Mouse (Mus musculus) lung, postnatal 4 days (tissue): Measurements from ENCODE around the gene Lrrc19.
"Not testable (repeated sequence)": the region's sequence is repeated elsewhere in the genome, so short reads cannot be mapped to it uniquely, and the experiment has no call there.

Experiments
- DNase-seq, 2 experiments: peaks; one replicate each; pipeline ENCODE4 v3.0.0; 2021

The Lrrc19 gene

DNA sequence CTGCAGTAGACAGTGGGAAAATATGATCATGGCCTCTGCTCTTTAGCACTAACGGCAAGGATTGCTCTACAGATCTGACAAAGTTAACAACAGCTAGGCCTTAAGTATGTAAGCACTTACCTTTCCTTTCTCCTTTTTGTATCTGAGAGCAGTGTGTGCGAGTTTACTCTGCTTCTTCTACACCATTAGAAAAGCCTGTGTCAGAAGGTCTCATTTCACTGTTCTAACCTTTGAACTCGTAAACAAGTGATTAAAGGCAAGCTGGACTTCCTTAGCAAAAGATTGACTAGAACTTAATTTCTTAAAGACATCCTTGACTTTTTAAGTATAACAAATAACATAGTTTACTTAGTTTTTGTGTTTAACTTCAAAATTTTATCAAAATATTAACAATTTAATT is at the start of gene Lrrc19:
Gene Lrrc19, minus strand, starts transcription at position 225 of the 400 bp plus-strand sequence.
- DNase-seq, result no peak

DNA sequence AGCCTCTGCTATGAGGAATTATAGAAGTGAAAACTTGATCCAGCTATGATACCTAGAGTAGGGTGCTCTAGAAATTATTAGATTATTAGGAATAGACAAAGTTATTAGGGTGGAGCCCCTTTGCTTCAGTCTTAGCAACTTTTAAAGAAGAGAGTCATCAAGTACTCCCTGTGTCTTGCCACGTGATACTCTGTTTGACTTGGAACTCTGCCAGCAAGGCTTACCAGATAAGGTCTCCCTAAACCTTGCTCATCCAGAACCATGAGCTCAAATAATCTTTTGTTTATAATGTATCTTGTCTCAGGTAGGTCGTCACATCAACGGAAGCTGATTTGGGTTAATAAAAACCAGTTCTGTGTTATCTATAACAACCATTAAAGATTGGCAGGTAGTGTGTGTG is 46.4 kb upstream of the Lrrc19 start:
- no peak for DNase-seq

DNA sequence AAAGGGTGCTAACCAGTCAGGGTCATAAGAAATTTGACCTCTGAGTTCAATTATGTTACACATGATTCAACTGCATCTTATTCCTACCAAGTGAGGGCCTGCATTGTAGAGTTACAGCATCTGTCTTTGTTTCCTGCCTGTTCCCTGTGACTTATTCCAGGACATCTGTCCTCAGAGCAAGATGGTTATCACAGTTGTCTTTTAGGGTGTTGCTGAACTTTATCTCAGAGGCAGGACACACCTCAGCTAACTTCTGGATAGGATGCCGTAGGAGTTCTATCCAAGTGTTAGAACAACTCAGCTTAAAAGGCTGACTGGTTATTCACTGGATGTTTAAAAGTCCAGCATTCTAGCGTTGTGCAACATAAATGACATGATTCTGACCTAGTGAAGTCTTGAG is 42.2 kb upstream of the Lrrc19 start:
- DNase-seq, result no peak

DNA sequence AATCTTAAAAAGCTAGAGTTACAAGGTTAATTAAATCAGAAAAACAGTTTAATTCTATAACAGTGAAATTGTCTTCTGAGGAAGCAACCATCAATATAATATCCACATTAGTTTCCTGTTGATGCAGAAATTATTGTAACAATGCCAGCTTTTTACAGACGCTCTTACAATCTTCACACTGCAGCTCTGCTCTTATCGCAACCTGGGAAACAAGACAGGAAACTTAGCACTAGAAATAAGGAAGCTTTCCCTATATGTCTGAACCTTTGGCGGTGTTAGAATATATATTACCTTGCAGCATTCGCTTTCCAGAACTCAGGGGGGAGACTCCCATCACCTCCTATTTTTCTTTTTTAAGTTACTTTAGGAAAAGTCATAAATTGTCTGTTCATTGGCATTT is 41.1 kb upstream of the Lrrc19 start:
- no peak for DNase-seq

DNA sequence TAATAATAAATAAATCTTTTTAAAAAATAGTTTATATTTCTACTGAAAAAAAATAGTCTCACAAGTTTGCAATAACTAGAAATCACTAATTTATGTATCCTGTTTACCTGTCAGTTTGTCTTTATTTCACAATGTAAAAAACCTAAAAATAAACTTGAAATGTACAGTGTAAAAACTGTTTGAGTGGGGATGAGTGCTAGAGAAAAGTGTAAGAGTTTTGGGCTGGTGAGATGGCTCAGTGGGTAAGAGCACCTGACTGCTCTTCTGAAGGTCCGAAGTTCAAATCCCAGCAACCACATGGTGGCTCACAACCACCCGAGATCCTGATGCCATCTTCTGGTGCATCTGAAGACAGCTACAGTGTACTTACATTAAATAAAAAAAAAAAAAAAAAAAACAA is 39.9 kb upstream of the Lrrc19 start:
- not testable (repeated sequence) for DNase-seq

DNA sequence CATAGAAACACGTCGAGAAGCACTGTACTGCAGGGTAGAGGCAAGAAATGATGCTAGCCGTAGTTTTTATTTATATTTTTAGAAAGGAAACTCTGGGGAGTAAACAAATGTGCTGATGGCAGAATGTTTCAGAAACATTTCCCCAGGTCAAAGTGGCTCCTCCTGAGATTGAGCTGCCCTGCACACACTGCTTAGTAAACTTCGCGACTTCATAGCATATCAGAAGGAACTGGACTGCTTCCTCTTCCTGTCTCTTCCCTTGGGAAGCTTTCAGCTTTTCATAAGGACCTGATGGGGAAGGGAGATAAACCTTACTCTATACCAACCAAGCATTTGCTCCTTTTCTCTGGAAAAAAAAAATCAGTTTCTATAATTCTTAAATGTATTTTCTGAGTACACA is 33.4 kb upstream of the Lrrc19 start:
- peak; percentile 7 to 35 for DNase-seq

DNA sequence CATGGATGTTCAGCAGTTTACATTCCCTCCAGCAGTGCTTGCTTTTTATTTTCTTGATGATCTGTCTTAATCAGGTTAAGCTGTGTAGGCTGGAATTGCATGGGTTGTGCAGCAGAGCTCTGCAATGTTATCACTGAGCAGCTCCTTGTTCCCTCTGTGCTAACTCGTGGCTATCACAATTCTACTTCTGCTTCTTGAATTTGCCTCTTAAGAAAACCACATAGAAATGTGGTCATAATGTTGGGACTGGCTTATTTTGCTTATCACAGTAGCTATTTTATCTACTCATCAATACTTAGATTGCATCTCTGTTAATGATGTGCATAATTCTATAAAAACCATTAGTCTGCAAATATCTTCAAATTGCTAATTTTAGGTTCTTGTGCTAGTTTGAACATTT is 32.1 kb upstream of the Lrrc19 start:
- no peak for DNase-seq

DNA sequence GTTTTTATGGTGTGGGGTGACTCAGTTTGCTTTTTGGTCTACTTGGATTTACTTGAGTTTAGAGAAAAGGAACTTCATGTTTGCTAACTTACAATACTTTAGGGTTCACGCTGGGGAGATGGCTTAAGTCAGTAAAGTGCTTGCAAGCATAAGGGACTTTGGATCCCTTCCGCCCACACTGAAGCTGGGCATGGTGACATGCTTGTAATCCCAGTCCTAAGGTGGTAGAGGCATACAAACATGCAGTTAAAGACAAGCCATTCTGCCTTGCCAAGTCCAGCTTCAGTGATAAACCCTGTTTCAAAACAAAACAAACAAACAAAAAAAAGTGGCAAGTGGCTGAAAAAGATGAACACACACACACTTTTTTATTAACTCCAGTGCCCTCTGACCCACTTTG is 31.2 kb upstream of the Lrrc19 start:
- no peak for DNase-seq

DNA sequence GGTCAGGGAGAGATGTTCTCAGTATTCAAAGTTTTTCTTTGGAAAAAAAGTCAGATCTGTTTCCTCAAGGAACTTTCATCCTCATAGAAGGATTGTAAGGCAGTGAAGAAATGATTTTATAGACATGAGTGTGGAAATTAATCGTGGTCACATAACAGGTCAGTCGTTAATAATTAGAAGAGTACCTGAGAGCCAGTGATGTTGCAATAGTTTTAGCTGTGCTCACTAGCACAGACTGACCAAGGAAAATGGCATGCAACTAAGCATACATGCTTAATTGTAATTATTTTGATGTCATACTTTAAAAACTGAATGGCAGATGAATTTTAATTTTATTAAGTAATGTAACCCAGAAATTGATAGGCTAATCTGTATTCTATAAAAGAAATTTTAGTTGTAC is 30.7 kb upstream of the Lrrc19 start:
- DNase-seq, result no peak

DNA sequence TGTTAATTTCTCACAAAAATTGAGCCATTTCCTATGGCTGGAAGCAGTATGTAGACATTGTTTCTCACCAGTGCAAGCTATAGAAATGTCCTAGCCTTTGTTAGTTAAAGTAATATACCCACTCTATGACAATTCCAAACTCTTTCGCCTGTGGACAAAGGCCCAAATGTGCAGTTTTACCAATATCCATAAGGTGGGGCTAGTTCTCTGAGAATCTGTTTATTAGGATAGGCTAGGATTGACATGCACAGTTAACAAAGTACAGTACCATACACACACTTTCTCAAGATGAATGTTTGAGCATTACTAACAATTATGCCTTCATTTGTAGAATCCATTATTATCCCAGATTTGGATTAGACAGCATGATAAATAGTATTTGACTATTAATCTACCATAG is 19.8 kb upstream of the Lrrc19 start:
- DNase-seq, result peak in 1 of 2 experiments; percentile 38

DNA sequence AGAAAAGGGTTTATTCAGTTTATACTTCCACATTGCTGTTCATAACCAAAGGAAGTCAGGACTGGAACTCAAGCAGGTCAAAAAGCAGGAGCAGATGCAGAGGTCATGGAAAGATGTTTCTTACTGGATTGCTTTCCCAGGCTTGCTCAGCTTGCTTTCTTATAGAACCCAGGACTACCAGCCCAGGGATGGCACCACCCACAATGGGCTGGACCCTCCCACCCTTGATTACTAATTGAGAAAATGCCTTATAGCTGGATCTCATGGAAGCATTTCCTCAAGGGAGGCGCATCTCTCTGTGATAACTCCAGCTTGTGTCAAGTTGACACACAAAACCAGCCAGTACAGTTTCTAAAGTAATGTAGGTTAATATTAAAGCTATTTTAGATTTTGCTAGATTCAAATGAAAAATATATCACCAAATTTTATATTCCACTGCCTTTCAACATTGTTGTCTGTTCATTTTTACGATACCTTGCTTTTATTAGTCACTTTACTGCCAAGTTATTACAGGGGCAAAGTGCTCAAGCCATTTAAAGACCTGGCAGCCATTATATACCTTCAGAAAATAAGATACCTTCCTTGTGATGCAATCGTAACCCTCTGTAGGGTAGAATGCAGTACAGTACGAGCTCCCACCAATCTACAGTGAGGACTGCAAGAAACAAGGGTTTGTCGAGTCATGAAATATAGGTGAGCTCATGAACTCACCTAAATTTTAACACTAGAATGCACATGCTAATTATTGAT is 657 bp upstream of the Lrrc19 start:
- not testable (repeated sequence) for DNase-seq

DNA sequence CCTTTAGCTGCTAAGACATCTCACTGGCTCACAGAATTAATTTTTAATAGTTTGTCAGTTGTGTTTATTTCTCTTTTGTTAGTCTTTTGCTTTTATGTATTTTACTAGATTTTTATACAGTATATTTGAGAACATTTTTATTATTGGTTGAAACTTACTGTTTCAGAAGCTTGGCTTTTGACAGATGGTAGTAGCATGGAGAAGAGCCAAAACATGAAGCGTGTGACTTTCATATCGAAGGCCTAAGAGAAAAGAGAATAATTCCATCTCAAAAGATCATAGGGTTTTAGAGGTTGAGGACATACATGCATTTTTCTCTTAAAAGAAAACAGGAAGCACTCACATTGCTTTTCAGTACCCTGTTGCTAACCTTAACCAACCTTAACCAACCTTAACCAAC is 6.8 kb downstream of the Lrrc19 start:
- no peak for DNase-seq

DNA sequence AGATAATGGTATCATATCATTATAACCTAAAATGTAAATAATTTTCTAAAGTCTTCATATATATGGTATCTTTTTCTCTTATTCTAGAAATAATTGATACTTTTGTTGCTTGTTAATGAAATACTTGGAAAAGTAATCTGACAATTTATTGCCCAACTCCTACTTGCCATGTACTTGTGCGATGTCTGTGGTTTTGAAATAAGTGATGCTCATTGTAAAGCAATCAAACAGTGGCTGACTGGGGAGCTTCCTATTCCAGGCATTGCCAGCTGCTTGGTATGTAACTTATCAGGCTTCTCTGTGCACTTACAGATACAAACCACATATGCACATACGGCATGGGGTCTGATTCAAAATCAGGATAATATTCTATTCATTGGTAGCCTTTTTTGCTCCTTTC is 29.9 kb downstream of the Lrrc19 start:
- DNase-seq, result no peak

DNA sequence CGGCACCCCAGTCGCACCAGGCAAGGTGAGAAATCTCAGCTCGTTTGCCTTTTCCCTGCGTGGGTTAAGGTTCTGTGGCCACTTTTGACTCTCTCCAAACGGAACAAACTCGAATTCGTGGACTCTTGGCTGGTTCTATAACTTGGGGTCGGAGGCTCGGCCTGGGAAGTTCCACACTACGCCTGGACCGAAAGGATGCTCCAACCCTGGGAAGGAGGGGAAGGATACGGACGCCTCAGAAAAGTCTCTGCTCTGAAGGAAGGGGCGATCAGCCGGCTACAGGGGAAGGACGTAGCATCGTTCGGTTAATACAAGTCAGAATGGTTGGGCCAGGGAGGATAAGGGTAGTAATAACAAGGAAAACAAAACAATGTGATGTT is 35.3 kb downstream of the Lrrc19 start:
- no peak for DNase-seq

DNA sequence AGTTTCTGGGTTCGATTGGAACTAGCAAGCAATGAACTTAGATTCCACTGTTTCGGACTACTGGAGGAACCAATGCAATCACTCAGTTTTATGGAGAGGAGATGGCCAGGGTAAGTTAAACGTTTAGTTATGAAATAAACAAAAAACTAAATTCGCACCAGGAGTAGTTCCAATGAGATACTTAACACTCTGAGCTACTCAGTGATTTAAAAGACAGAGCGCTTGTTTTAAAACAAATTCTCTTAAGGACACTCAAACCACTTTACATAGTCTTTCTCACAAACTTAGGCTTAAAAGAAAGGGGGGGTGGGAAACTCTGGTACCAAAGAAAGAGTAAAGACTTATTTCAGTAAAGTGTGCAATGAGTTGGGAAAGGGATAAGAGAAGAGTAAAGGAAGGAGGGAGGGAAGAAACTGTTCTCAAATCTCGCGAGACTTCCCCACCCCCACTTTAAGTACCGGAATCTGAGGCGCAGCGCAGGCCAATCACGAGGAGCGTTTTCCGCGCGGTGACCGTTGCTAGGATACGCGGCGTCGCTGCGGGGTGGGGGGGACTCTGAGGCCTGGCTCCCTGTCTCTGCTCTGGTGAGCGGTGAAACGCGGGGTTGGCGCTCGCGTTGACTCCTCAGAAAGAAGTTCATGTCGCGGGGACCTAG is 35.8 kb downstream of the Lrrc19 start, which contains the start of gene Ift74:
Gene Ift74, plus strand, starts transcription at position 520 of the 655 bp plus-strand sequence.
- peak; percentile 94 for DNase-seq

DNA sequence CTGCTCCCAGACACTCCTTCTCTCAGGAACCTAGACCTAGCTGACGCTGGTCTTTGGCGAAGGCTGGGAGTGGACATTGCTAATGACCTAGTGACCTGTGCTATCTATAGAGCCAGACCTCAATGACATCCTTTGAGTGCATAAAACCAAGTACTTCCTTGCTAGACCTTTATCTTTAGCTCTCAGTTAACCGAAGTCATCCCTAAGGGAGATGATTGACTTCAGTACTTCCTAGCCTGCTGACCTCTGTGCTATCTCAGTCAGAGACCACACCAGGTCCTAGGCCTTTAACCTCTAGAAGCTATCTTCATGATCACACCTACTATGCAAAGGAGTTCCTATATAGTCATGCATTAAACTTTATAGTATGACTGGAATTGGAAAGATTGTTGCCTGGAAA is 39.6 kb downstream of the Lrrc19 start:
- DNase-seq, result no peak

DNA sequence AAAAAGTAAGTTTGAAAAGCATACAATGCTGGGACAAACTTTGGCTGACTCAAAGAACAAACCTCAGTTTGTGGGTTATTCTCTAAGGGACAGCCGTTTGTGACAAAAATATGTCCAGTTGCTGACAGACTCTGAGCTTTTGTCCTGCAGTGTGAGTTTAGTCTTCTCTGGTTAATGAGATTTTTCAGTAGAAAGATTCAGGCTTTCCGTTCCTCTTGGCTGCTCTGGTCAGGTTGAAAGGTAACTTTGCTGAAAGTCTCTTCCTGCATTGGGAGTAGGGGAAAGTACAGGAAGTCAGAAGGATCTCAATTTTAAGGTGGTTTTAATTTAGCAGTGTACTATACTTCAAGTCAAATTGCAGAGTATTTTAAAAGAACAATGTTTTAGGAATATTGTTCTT is 44.4 kb downstream of the Lrrc19 start:
- no peak for DNase-seq

DNA sequence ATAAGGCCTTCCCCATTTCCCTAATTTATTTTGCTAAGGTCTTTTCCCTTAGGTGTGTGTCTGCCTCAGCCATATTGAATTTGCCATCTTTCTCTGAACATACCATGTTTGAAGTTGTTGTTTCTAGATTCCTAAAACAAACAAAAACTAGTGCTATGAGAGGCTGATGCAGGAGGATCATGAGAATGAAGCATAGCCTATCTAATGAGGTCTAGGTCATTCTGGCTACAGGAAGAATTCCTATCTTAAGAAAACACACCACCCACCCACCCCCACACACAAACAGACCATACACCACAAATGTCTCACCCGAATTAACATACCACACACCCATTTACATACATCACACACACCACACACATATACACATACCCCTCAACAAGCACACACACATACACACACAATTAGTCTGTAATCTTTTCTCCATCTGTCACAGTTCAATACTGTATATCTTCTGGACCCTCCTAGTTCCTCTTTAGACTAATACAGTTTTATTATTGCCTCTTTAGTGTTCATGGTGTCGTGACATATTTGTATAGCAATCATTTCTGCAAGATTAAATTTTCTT is 45.4 kb downstream of the Lrrc19 start:
- no peak for DNase-seq

DNA sequence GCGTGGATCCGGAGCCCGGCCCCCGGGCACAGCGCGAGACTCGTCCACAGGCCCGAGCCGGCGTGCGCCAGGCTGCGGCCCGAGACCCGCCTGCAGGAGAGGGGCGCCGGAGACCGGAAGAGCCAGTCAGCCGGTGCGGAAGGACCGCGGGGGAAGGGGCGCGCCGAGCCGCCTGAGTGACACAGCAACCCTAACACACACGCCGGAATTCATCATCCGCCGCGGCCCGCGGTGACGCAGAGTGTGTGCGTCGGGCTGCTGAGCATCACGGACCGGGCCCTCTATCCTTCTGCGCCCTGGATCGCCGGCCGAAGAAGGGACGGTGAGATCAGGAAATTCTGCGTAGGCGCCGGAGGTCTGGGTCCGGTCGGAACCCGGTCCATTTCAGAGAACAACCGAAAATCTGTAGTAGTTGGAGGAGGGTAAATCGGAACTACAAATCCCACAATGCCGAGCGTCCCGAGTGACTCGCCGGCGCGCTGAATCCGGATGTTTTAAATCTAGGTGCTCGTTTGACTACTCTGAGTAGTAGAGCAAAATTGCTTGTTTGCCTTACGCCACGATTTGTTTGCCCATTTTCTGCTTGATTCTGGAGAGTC is 46.8 kb downstream of the Lrrc19 start, which contains the start of gene Plaa:
Gene Plaa, minus strand, starts transcription at position 214 of the 599 bp plus-strand sequence.
- peak; percentile 93 to 95 for DNase-seq

DNA sequence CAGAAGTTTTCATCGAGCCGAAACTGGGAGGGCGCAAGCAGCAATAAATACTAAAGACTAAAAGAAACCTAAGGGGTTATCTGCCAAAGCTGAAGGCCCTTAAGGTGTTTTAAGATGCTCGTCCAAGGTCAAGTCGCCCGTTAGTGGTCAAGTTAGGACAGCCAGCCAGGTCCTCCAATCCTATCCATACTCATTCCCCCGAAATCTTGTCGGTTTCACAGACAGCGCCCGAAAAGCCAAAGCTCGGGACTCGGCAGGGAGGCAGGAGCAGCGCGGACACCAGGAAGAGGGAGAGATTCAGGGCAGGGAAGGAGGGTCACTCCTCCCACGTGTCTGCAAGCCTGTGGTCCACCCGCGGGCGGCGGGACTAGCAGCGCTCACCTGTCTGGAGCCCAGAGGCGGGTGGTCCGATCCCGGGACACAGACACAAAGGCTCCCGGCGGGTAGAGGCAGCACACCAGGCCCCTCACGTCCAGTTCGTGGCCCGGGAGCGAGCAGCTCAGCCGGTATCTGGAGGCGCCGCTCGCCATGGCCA is 47.4 kb downstream of the Lrrc19 start:
- no peak for DNase-seq

DNA sequence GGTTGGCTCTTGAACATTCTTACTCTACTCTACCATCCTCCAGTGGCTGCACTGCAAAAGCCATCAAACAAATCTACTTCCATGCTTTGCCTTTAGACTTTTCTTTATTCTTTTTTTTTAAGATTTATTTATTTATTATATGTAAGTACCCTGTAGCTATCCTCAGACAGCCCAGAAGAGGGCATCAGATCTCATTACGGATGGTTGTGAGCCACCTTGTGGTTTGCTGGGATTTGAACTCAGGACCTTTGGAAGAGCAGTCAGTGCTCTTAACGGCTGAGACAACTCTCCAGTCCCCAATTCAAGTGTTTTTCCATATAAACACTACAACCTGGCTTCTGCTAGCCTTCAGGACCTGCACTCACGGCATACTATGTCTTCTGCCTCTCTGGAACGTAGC is 48.5 kb downstream of the Lrrc19 start:
- peak in 1 of 2 experiments; percentile 9 for DNase-seq

DNA sequence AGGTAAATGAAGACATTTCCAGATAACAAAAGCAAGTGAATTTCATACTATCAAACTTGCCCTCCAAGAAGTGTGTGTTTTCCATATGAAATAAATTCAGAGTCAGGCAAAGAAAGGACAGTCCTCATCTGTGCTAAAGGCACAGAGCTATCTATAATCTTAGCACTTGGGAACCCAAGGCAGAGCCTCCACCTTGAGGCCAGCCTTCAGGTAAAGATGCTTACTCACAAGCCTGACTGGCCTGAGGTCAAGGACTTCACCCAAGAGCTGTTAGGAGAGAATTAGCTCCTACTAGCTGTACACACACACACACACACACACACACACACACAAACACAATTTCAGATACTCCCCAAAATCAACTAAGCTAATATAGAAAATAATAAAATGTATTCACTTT is 57.2 kb downstream of the Lrrc19 start:
- no peak for DNase-seq

DNA sequence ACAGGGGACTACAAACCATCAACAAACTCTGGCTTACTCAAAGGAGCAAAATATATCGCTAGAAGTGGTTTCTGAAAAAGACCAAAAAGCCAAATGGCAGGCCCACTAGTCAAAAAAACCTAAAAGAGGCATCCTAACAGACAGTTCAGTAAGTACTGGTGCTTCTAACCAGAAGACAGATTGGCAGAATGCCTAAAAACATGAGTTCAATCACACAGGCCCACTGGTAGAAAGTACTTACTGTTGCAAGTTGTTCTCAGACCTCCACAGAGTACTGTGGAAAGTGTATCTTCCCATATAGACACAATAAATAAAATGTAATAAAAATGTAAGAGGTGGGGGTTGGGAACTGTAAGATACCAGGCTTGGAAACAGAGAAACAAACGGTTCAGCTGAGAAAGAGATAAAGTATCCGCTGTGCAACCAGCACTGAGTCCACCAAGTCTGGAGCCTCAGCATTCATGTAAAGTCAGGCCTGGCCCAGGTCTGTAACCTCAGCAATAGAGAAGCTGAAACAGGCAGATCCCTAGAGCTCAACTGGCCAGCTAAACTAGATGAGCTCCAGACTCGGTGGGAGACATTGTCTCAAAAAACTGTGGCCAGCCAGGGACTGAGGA is 58.1 kb downstream of the Lrrc19 start:
- DNase-seq, result no peak
